Mouse (Mus musculus) embryonic fibroblast, embryonic 13.5 days (primary cell): ENCODE measurements around the gene Arhgef38. TPM values are rescaled to one million over a fixed set of nuclear protein-coding genes. Genes with fewer than 3 reads are reported as not detected.

Experiments
- H3K27ac ChIP-seq: 2 replicates; pipeline ENCODE4 v1.5.1; 2012; ENCODE audit warnings: low read length, control low read depth, inconsistent platforms; ENCODE audit not compliant: insufficient read depth
- H3K4me1 ChIP-seq: 2 replicates; pipeline ENCODE4 v1.6.1; 2011; ENCODE audit warnings: low read length; ENCODE audit not compliant: control insufficient read depth, insufficient read depth
- H3K4me3 ChIP-seq: 2 replicates; pipeline ENCODE4 v1.5.1; 2011; ENCODE audit warnings: mild to moderate bottlenecking, control low read depth, low read length; ENCODE audit not compliant: insufficient read depth
- CTCF ChIP-seq: IDR thresholded peaks from 2 replicates; pipeline ENCODE4 v1.5.1; 2011; ENCODE audit warnings: mild to moderate bottlenecking, control low read depth, low read length, moderate library complexity, borderline replicate concordance; ENCODE audit not compliant: insufficient read depth
- POLR2A ChIP-seq: IDR thresholded peaks from 2 replicates; pipeline ENCODE4 v1.6.1; 2011; ENCODE audit warnings: low read depth, mild to moderate bottlenecking, control low read depth, low read length, moderate library complexity
- polyA plus RNA-seq: library from polyadenylated mRNA; stranded (reverse); fragments of >200 nt; gene quantifications from 2 replicates; pipeline ENCODE4 v1.2.4, GENCODE M21; 2011; ENCODE audit warnings: low read depth; ENCODE audit not compliant: missing spikeins, insufficient read length

Gene Arhgef38
- polyA plus RNA-seq, 1 experiment = not detected

- Histone ChIP-seq H3K4me1 (no peaks in the 10 kb centered on the region), H3K4me3 (no peak overlapping the region), H3K27ac (no peak overlapping the region)
- no peak for TF ChIP-seq POLR2A
- no peak for TF ChIP-seq CTCF
Measured at GRCm38 (mm10) chr3:133103768-133104167, 131.0 kb downstream of the Arhgef38 start.

- Histone ChIP-seq H3K4me1 (no peaks in the 10 kb centered on the region), H3K4me3 (no peak overlapping the region), H3K27ac (no peak overlapping the region)
- TF ChIP-seq CTCF = no peak
- TF ChIP-seq POLR2A = no peak
Measured at GRCm38 (mm10) chr3:133098909-133099308, 135.8 kb downstream of the Arhgef38 start.

GRCm38 (mm10) chr3:133098336-133098735 lies 136.4 kb downstream of the Arhgef38 start:
- H3K4me1 ChIP-seq = no peaks in the 10 kb centered on the region
- TF ChIP-seq CTCF (no peak), POLR2A (no peak)
- no peak overlapping the region for H3K4me3 ChIP-seq
- H3K27ac ChIP-seq = no peak overlapping the region

- Histone ChIP-seq H3K4me1 (no peaks in the 10 kb centered on the region), H3K4me3 (no peak overlapping the region), H3K27ac (no peak overlapping the region)
- TF ChIP-seq CTCF = no peak
- TF ChIP-seq POLR2A = no peak
Measured at GRCm38 (mm10) chr3:133097936-133098335, 136.8 kb downstream of the Arhgef38 start.

- Histone ChIP-seq H3K27ac (no peak overlapping the region), H3K4me1 (no peaks in the 10 kb centered on the region), H3K4me3 (no peak overlapping the region)
- no peak for TF ChIP-seq CTCF
- TF ChIP-seq POLR2A = no peak
Measured at GRCm38 (mm10) chr3:133094305-133094704, 140.4 kb downstream of the Arhgef38 start.

- no peak overlapping the region for H3K4me3 ChIP-seq
- TF ChIP-seq CTCF (no peak), POLR2A (no peak)
- no peaks in the 10 kb centered on the region for H3K4me1 ChIP-seq
- H3K27ac ChIP-seq = no peak overlapping the region
Measured at GRCm38 (mm10) chr3:133092936-133093335, 141.8 kb downstream of the Arhgef38 start.

GRCm38 (mm10) chr3:133092274-133092853 lies 142.4 kb downstream of the Arhgef38 start:
- Histone ChIP-seq H3K4me1 (no peaks in the 10 kb centered on the region), H3K27ac (peak overlapping the region; percentile 62), H3K4me3 (peak overlapping the region; percentile 89)
- no peak for TF ChIP-seq POLR2A
- TF ChIP-seq CTCF = no peak

- no peaks in the 10 kb centered on the region for H3K4me1 ChIP-seq
- no peak for TF ChIP-seq CTCF
- TF ChIP-seq POLR2A = peak; percentile 79
Measured at GRCm38 (mm10) chr3:133091664-133092273, 143.0 kb downstream of the Arhgef38 start, which contains the start of the genes Ints12 and Gstcd. Ints12 (plus strand) TSS chr3:133091840. Gstcd (minus strand) TSS chr3:133092033.

GRCm38 (mm10) chr3:133091121-133091663 lies 143.6 kb downstream of the Arhgef38 start:
- Histone ChIP-seq H3K4me1 (no peaks in the 10 kb centered on the region), H3K4me3 (peak overlapping the region; percentile 89), H3K27ac (peak overlapping the region; percentile 70)
- TF ChIP-seq CTCF = no peak
- TF ChIP-seq POLR2A = peak; percentile 22

More at GRCm38 (mm10) chr3:133091664-133092273, 143.0 kb downstream of the Arhgef38 start, which contains the start of the genes Ints12 and Gstcd:
- Histone ChIP-seq H3K4me3 (peak within 1 kb of the TSS; percentile 89), H3K27ac (peak within 1 kb of the TSS; percentile 70)
